Mouse (Mus musculus): ENCODE measurements around the gene Hgd.

DNA sequence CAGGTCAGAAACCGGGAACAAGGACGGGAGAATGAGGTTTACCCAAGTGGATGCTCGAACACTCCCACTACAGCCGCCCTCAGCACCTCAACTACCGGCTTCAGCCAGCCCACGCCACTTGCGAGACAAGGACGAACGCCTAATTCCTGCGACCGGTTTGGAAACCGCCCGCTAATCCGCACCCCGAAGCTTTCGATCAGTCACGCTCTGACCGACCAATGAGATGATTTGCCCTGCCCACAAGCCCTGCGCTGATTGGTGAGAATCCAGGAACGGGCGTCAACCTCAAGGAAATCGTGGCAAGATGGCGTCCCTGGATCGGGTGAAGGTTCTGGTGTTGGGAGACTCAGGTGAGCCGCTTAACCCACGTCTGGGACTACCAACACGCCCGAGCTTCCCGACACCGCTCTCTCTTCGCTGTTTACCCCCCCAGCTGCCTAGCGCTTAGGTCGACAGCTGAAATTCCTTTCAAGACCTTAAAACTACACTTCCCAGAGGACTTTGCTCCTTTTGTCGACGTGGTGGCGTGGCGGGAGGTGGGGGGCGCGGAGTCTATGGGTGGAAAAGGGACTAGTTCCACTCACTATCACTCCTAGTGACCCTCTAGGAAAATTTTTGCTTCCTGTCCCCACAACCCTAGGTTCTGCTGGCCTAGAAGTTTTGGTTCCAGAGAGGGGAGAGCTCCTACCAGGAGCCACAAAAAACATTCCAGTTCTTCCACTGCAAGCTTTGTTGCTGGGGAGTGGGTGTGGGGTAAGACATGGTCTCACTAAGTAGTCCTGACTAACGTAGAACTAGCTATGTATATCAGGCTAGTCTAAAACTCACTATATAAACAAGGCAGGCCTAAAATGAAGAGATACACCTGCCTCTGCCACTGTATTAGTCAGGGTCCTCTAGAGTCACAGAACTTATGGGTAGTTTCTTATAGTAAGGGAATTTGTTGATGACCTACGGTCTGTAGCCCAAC, 40.1 kb upstream of the Hgd start, which contains the start of the genes Gtf2e1 and Rabl3:
- TF ChIP-seq POLR2A (IDR thresholded peaks at IDR 0.05; ENCODE audit: low read depth, low read length) (peak; percentile 82), CTCF (IDR thresholded peaks at IDR 0.05; ENCODE audit: extremely low read depth, insufficient read depth, insufficient read length, insufficient replicate concordance) (no peak)

All from spleen, adult 2 months (tissue).